Mouse (Mus musculus) liver, postnatal 0 days (tissue): Measurements from ENCODE around the gene Lrrc3c.

ENCODE experiments used
- CTCF ChIP-seq: sonication (generic); IDR thresholded peaks from 2 replicates; pipeline ENCODE4 v1.5.1; 2016; ENCODE audit warnings: antibody characterized with exemption, low read depth
- EP300 ChIP-seq: IDR thresholded peaks from 2 replicates; pipeline ENCODE4 v1.6.1; 2016; ENCODE audit warnings: antibody characterized with exemption, low read depth, mild to moderate bottlenecking

- peak; percentile 44 for TF ChIP-seq CTCF
- no peak for TF ChIP-seq EP300
Observed at GRCm38 (mm10) chr11:98603953-98604352, 5.9 kb downstream of the Lrrc3c start.
